Mouse (Mus musculus) CH12.LX (cell line): Measurements from ENCODE around the gene Rbm25.
"Not testable (repeated sequence)": the region's sequence is repeated elsewhere in the genome, so short reads cannot be mapped to it uniquely, and the experiment has no call there.

Source experiments
- CTCF ChIP-seq, 2 experiments: IDR thresholded peaks in 1 of 2; conservative IDR thresholded peaks in 1 of 2; 2 replicates each; pipeline ENCODE4 v1.5.1; 2011 to 2012; ENCODE audit warnings: low read depth in 2 of 2, low read length in 2 of 2, improper control_type of control experiment in 1 of 2, inconsistent platforms in 1 of 2, mild to moderate bottlenecking in 1 of 2, moderate library complexity in 1 of 2
- IRF4 ChIP-seq: IDR thresholded peaks from 2 replicates; pipeline ENCODE4 v1.6.1; 2014; ENCODE audit warnings: low read depth, mild to moderate bottlenecking, inconsistent platforms, low read length, improper control_type of control experiment
- MAFK ChIP-seq: IDR thresholded peaks from 2 replicates; pipeline ENCODE4 v1.6.1; 2011; ENCODE audit warnings: low read length, improper control_type of control experiment; ENCODE audit not compliant: insufficient replicate concordance
- MAX ChIP-seq: IDR thresholded peaks from 2 replicates; pipeline ENCODE4 v1.6.1; 2011; ENCODE audit warnings: low read length, improper control_type of control experiment
- MYC ChIP-seq: IDR thresholded peaks from 2 replicates; pipeline ENCODE4 v1.6.1; 2011; ENCODE audit warnings: low read depth, mild to moderate bottlenecking, improper control_type of control experiment, low read length
- NELFE ChIP-seq: IDR thresholded peaks from 2 replicates; pipeline ENCODE4 v1.6.1; 2011; ENCODE audit warnings: low read depth, low read length, improper control_type of control experiment
- POLR2A ChIP-seq: IDR thresholded peaks from 2 replicates; pipeline ENCODE4 v1.6.1; 2011; ENCODE audit warnings: low read depth, mild to moderate bottlenecking, improper control_type of control experiment, low read length
- ZMIZ1 ChIP-seq: IDR thresholded peaks from 2 replicates; pipeline ENCODE4 v1.6.1; 2012; ENCODE audit warnings: low read depth, mild to moderate bottlenecking, inconsistent platforms, low read length, improper control_type of control experiment

- not testable (repeated sequence) for TF ChIP-seq IRF4; CTCF (conservative IDR thresholded peaks at IDR 0.05 in 1 of 2, IDR thresholded peaks at IDR 0.05 in 1 of 2; ENCODE audit: low read depth in 2 of 2, low read length in 2 of 2); NELFE; ZMIZ1; MAX; MYC; POLR2A; MAFK
Measured at GRCm38 (mm10) chr12:83620694-83621093, 10.3 kb upstream of the Rbm25 start.
